Mouse (Mus musculus) B cell, adult (primary cell): ENCODE measurements around the gene C130032M10Rik. TPM values are rescaled to one million over a fixed set of nuclear protein-coding genes. Genes with fewer than 3 reads are reported as not detected.

Source experiments
- total RNA-seq: library from RNA; stranded (reverse); gene quantifications from 4 replicates; pipeline ENCODE4 v1.2.4, GENCODE M21; 2023; ENCODE audit not compliant: inconsistent age

The C130032M10Rik gene
- total RNA-seq: not detected in 4 replicates

GRCm38 (mm10) chr9:114515364-114515763, at the start of gene C130032M10Rik:
C130032M10Rik (plus strand) TSS chr9:114515697.

GRCm38 (mm10) chr9:114504816-114505215, 10.7 kb upstream of the C130032M10Rik start, which contains the start of gene Ccr4:
Ccr4 (minus strand) TSS chr9:114504916.

GRCm38 (mm10) chr9:114563761-114564606, 48.5 kb downstream of the C130032M10Rik start, which contains the start of gene Trim71:
Trim71 (minus strand) TSS chr9:114564369.

Other genes with a start within 250 kb of the C130032M10Rik start
- 2.1 to 4.5 TPM in 2 of 4 replicates, not detected in the others for gene Bcl2a1c, start 185.6 kb upstream of the C130032M10Rik start, total RNA-seq
- gene Crtap, start 125.0 kb upstream of the C130032M10Rik start, total RNA-seq: 5.1 to 9.0 TPM (median 7.1 TPM) in 4 replicates
- 19.6 to 24.1 TPM (median 21.5 TPM) in 4 replicates for gene Glb1, start 114.6 kb upstream of the C130032M10Rik start, total RNA-seq
- gene Tmppe, start 114.6 kb upstream of the C130032M10Rik start, total RNA-seq: 7.6 to 11.6 TPM (median 10.0 TPM) in 4 replicates
- not detected in 4 replicates for gene Ccr4, start 10.8 kb upstream of the C130032M10Rik start, total RNA-seq
- not detected in 4 replicates for gene Trim71, start 48.7 kb downstream of the C130032M10Rik start, total RNA-seq
- 67.6 to 83.7 TPM (median 72.8 TPM) in 4 replicates for gene Cnot10, start 124.5 kb downstream of the C130032M10Rik start, total RNA-seq
- 40.1 to 41.7 TPM (median 41.4 TPM) in 4 replicates for gene Dync1li1, start 173.1 kb downstream of the C130032M10Rik start, total RNA-seq
- 86.9 to 103 TPM (median 92.5 TPM) in 4 replicates for gene Cmtm6, start 215.4 kb downstream of the C130032M10Rik start, total RNA-seq